Mouse (Mus musculus) lung, postnatal 14 days (tissue): ENCODE results near the gene Rpl36-ps4.
"Not testable (repeated sequence)": the region's sequence is repeated elsewhere in the genome, so short reads cannot be mapped to it uniquely, and the experiment has no call there.

Source experiments
- DNase-seq: peaks from one replicate; pipeline ENCODE4 v3.0.0; 2021

Rpl36-ps4 gene

DNA sequence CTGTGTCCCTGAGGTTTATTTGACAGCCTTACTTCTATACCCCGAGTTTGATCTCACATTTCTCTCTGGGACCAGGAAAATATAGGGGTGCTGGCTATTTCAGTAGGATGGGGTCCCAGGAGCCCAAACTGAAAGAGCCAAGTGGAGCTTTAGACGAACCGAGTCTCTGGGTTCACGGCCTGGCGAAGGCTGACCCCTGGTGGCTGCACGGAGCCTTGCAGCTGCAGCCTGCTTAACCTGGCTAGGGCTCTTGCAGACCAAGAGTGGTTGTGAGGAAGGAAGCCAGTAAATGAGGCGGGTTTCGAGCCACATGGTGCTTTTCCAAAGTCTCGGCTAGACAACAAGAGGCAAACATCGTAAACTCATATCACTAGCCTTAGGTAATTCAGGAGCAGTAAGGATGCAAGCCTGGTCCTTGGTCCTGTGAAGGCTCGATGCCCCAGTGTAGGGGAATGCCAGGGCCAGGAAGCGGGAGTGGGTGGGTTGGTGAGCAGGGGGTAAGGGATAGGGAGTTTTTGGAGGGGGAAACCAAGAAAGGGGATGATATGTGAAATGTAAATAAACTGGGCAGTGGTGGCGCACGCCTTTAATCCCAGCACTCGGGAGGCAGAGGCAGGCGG, 28.3 kb downstream of the Rpl36-ps4 start:
- peak; percentile 83 for DNase-seq

DNA sequence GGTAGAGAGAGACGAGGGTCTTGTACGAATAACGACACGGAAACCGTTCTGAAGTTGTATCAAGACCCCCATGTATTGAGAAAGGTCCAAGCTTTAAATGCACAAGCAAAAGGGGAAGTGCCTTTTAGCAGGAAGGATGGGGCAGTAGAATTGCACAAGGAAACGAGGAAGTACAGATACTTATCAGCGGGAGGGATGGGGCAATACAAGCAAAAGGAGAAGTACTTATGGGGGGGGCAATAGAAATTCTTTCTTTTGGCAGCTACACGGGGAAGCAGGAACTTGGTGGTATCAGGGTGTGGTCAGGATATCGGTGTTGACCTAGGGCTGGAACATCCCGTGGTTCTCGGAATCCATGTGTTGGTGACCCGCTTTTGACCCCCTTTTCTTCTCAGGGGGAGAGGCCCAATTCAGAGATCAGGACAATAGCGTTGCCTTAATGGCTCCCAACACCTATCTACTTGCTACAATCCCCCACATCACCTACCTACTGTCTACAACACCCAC, 33.9 kb downstream of the Rpl36-ps4 start:
- not testable (repeated sequence) for DNase-seq

DNA sequence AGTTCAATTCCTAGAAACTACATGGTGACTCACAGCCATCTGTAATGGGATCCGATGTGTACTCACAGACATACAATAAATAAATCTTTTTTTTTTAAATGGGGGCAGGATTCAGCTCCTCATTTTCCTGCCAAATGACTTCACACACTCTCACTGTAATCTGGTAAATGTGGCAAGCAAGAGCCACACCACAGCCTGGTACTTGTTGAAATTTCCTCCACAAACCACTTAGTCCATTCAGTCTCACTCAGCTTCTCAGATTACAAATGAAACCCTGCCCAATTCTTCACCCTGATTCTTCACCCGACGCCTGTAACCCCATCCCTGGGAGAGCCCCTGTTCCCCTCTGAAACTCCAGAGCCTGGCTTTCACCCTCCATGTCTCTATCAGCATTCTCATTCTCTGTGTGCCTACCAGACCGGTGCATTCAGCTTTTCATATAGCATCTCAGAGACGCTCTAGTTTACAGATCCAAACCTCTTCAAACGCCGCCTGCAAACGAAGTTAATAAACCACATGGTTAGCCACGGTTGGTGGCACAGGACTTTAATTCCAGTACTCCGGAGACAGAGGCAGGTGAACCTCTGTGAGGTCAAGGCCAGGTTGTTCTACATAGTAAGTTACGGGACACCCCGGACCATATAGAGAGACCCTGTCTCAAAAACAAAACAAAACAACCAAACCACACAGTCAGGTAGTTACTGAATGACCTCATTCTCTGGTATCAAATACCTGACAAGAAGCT, 36.5 kb downstream of the Rpl36-ps4 start:
- no peak for DNase-seq

DNA sequence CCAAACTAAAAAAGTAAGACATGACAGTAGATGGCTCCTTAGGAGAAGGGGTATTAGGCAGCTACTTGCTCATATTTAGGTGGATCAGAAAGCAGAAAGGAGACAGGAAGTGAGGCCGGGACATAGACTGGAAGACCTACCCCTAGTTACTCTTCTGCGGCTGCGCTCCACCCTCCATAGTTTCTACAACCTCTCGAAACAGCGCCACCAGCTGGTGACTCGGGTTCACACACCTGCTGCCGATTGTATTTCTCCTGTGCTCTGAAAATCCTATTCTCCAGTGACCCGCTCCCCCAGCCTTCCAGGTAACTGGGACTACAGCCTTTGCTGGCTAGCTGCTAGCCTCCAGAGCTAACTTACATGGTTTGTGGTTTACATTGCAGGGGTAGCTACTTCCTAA, 37.5 kb downstream of the Rpl36-ps4 start:
- DNase-seq: no peak

DNA sequence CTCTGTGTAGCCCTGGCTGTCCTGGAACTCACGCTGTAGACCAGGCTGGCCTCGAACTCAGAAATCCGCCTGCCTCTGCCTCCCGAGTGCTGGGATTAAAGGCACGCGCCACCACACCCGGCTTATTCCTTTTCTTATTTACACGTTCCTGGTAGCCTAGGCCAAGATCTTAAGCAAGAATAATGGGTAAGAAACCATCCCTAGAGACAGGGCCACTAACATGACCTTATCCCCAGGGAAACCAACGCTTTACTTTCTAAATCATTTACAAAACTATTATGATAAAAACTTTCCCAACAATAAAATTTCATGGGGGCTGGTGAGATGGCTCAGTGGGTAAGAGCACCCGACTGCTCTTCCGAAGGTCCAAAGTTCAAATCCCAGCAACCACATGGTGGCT, 38.6 kb downstream of the Rpl36-ps4 start:
- not testable (repeated sequence) for DNase-seq

DNA sequence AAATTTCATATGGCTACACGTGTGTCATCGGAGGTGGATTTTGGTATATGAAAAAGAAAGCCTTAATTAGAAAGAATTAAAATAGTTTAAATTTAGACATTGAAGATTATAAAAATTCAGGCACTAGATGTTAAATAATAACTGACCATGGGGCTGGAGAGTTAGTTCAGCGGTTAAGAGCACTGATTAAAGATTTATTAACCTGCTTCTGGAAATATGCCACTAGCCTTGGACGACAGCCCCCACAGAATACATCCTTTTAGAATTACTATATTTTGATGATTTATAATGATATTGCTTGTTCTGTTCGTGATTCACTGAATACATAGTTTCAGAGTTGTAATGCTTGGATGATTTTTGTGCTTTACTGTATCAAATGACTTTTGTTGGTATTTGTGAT, 39.2 kb downstream of the Rpl36-ps4 start:
- not testable (repeated sequence) for DNase-seq

DNA sequence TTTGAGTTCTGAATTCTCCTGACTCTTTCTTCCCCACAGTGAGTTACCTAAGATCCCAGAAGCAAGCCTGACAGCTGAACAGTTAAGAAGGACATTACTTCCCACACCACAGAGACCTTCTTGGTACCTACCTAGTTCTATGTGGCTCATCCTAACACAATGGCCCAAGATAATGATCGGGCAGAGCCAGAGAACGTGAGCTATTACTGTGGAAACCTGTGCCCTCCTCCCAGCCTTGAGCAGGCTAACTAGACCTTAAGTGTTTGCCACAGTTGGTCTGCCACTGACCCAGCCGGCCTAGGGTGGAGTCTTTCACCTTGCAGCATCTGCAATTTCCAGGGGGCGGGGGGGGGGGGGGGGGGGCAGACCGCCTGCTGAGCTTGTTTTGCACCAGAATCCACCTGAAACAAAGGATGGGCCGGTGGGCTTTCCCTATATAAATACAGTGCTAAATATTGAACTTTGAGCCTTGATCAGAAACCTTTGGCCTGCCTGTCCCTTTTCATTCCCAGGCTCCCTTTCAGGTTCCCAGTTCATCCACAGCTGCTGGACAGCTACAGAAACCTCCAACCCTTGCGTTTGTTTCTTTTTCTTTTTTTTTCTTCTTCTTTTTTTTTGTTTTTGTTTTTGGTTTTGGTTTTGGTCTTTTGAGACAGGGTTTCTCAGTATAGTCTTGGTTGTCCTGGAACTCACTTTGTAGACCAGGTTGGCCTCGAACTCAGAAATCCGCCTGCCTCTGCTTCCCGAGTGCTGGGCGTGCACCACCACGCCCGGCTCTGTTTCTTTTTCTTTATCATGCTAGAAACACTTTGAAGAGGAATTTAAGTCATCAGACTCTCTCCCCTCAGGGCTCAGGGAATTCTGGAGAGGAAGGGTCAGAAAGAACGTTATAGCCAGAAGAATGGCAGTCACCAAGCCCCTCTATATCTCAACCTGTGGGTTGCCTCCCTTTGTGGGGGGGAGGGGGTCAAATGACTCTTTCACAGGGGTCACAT, 42.6 kb downstream of the Rpl36-ps4 start:
- DNase-seq: no peak

DNA sequence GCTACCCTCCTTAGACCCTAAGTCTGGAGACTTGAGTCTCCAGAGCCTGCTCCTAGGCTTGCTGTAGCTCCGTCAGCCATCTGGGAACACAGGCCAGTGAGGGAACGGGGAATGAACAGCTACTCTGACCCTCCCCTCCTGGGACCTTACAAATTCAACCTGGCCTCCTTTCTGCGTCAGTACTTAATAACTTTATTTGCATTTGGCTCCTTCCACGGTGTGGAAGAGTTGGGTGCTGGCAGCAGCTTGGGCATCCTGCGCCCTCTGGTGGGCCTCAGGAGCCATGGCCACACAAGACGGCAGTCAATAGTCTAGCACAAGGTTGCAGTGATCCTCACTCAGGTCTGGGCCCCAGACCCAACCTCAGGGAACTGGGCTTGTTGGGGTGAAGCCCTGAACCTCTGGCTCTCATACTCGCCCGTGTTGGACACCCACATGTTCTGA, 47.7 kb downstream of the Rpl36-ps4 start:
- DNase-seq: not testable (repeated sequence)
